Mouse (Mus musculus): ENCODE measurements at regions not wholly inside any gene's neighbourhood (a gene's known extent, or its start where the extent isn't known, plus 50 kb on each side); places are given as distances from the start of the nearest gene placed in this dataset.

- Histone ChIP-seq H3K9me3 (no peaks in the 10 kb centered on the region), H3K4me3 (no peak overlapping the region), H3K36me3 (no peaks in the 10 kb centered on the region), H3K4me1 (no peaks in the 10 kb centered on the region), H3K27ac (no peak overlapping the region), H3K27me3 (ENCODE audit: insufficient read depth, poor library complexity, severe bottlenecking) (no peaks in the 10 kb centered on the region)
- WGBS, result 79% methylated on average over 8 of the region's 8 CpGs
- DNase-seq (ENCODE audit: low spot score), result no peak
These were observed 127.3 kb upstream of the Ptbp2 start for GRCm38 (mm10) chr3:119911532-119911931.

DNA sequence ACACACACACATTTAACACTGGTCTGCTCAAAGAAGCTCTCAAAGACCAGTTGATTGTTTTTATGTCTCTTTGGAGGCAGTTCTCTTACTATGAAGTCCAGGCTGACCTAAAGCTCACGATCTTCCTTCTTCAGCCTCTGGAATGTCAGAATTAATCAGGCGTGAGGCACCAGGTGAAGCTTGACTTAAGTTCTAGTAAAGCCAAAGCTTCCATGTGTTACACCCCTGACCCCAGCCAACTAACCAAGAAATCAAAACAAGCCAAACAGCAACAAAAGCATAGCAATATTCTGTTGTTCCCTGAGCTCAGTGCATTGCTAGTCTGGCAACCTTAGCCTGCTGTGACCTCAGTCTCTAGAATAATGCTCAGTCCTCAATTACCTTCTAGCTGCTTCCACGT, 120.0 kb upstream of the Ptbp2 start:
- Histone ChIP-seq H3K9me3 (no peaks in the 10 kb centered on the region), H3K27me3 (ENCODE audit: insufficient read depth, poor library complexity, severe bottlenecking) (no peaks in the 10 kb centered on the region), H3K4me3 (no peak overlapping the region), H3K27ac (no peak overlapping the region), H3K36me3 (no peaks in the 10 kb centered on the region), H3K4me1 (no peaks in the 10 kb centered on the region)
- WGBS, result 74% methylated on average over 3 of the region's 3 CpGs
- DNase-seq (ENCODE audit: low spot score), result no peak

DNA sequence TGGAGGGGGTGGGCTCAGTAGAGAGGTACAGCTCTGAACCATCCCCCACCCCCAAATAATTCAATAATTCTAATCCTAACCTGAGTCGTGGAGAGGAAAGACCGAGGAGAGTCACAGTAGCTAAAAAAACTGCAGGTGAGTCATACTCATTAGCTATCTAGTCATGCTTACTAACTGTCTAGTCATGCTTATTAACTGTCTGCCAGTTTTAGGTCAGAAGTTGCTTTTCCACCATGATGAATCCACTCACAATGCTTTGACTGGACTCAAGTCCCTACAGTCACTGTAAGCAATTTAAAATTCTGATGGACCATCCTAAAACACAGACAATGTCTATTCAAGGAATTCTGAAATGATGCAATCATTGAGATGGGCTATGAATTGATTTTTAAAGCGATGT, 110.9 kb upstream of the Ptbp2 start:
- WGBS, result 84% methylated on average over 3 of the region's 3 CpGs
- Histone ChIP-seq H3K9me3 (no peaks in the 10 kb centered on the region), H3K36me3 (no peaks in the 10 kb centered on the region), H3K4me3 (no peak overlapping the region), H3K27me3 (ENCODE audit: insufficient read depth, poor library complexity, severe bottlenecking) (no peaks in the 10 kb centered on the region), H3K4me1 (peaks cover 17% of the 10 kb centered on the region; the same call in 1 of the 2 replicates), H3K27ac (no peak overlapping the region)
- DNase-seq (ENCODE audit: low spot score), result no peak

GRCm38 (mm10) chr3:119894035-119894434, 109.8 kb upstream of the Ptbp2 start:
- no peak for DNase-seq (ENCODE audit: low spot score)
- 53% methylated on average over 10 of the region's 10 CpGs for WGBS
- H3K27me3 ChIP-seq (ENCODE audit: insufficient read depth, poor library complexity, severe bottlenecking), result no peaks in the 10 kb centered on the region
- no peaks in the 10 kb centered on the region for H3K36me3 ChIP-seq
- peaks cover 17% of the 10 kb centered on the region; the same call in 1 of the 2 replicates for H3K4me1 ChIP-seq
- H3K4me3 ChIP-seq, result peak overlapping the region; percentile 51
- no peaks in the 10 kb centered on the region for H3K9me3 ChIP-seq
- H3K27ac ChIP-seq, result peak overlapping the region; percentile 67; the same call in 1 of the 2 replicates

DNA sequence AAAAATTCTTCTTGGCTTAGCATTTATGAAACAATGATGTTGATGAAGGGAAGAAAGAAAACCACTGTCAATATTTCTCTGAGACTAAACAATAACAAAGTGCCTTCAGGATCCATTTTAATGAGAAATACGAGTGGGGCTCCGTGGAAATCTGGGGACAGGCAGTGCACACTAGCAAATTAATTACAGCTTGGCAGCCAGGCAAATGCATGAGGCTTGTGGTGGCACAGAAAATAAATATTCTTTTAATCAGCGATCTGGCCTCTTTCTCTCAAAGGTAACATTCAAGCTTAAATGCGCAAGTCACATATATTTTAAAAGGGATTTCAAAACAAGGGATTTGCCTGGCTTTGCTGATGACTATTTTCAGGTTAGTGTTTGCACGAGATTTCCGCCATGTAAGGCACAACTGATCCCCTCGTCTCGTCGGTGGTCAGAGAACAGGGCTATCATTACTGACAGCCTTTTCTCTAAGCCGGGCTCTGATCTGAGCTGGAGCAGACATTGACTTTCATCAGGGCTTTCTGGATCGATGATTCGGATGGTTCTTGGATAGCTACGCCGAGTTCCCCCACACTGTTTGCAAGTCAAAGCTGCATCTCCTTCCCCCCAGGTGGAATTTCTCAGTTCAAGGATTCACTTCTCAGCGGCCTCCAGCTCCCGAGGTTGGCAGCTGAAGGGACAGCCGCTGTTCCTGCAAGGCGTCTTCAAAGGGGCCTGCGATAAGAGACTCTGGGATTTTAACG, 109.1 kb upstream of the Ptbp2 start:
- no peaks in the 10 kb centered on the region for H3K27me3 ChIP-seq (ENCODE audit: insufficient read depth, poor library complexity, severe bottlenecking)
- DNase-seq (ENCODE audit: low spot score), result no peak
- no peaks in the 10 kb centered on the region for H3K9me3 ChIP-seq
- peak overlapping the region; percentile 51 for H3K4me3 ChIP-seq
- no peaks in the 10 kb centered on the region for H3K36me3 ChIP-seq
- H3K4me1 ChIP-seq, result peaks cover 17% of the 10 kb centered on the region; the same call in 1 of the 2 replicates
- 11% methylated on average over 20 of the region's 20 CpGs for whole genome bisulfite sequencing
- H3K27ac ChIP-seq, result peak overlapping the region; percentile 67

- H3K27me3 ChIP-seq (ENCODE audit: insufficient read depth, poor library complexity, severe bottlenecking), result no peaks in the 10 kb centered on the region
These were observed 108.4 kb upstream of the Ptbp2 start for GRCm38 (mm10) chr3:119892533-119893164.

DNA sequence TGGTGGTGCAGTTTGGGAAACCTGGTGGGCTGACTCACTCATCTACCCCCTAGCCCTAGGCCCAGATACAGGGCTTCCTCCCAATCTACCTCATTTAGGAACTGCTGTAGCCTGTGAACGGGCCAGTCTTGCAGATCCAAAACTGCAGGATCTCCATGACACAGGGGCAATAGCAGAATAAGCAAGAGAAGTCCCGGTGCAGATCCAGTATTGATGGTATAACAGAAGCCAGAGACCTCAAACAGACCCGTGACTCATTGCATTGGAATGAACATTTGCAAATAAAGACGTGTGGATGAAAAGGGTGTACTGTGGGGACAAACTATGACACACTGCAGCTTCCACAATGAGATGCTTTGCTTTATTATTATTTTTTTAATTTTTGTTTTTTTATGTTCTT, 106.6 kb upstream of the Ptbp2 start:
- no peak for DNase-seq (ENCODE audit: low spot score)
- H3K9me3 ChIP-seq, result no peaks in the 10 kb centered on the region
- WGBS, result 55% methylated on average over 4 of the region's 4 CpGs
- no peaks in the 10 kb centered on the region for H3K36me3 ChIP-seq
- peaks cover 17% of the 10 kb centered on the region; the same call in 1 of the 2 replicates for H3K4me1 ChIP-seq
- no peak overlapping the region for H3K4me3 ChIP-seq
- H3K27ac ChIP-seq, result no peak overlapping the region
- H3K27me3 ChIP-seq (ENCODE audit: insufficient read depth, poor library complexity, severe bottlenecking), result no peaks in the 10 kb centered on the region

More at GRCm38 (mm10) chr3:119892533-119893164, 108.4 kb upstream of the Ptbp2 start:
- no peak overlapping the region for H3K4me3 ChIP-seq
- no peaks in the 10 kb centered on the region for H3K36me3 ChIP-seq
- H3K4me1 ChIP-seq, result peaks cover 17% of the 10 kb centered on the region; the same call in 1 of the 2 replicates
- no peak for DNase-seq (ENCODE audit: low spot score)
- WGBS, result 68% methylated on average over 9 of the region's 9 CpGs
- H3K9me3 ChIP-seq, result no peaks in the 10 kb centered on the region
- no peak overlapping the region for H3K27ac ChIP-seq

GRCm38 (mm10) chr3:119888487-119888886, 104.2 kb upstream of the Ptbp2 start:
- Histone ChIP-seq H3K9me3 (no peaks in the 10 kb centered on the region), H3K27me3 (ENCODE audit: insufficient read depth, poor library complexity, severe bottlenecking) (no peaks in the 10 kb centered on the region), H3K4me3 (no peak overlapping the region), H3K27ac (no peak overlapping the region), H3K36me3 (no peaks in the 10 kb centered on the region), H3K4me1 (peaks cover 10% of the 10 kb centered on the region; the same call in 1 of the 2 replicates)
- no peak for DNase-seq (ENCODE audit: low spot score)
- WGBS, result 84% methylated on average over 3 of the region's 3 CpGs

DNA sequence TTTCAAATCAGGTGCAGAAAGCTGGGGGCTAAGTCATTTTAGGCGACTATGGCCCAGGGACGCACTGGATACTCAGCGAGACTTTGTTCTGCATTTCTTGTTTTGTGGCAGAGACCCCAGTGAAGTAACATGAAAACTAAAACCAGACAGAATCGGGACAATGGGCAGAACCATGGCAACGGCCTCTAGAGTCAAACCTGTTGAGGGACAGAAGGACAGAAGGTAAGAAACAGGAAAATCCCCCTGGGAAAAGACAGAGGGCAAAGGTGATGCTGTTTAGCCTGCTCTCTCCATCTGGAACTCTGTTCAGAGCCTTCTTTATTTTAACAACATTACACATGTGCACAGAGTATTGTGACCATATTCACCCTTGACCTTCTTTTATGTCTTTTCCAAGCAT, 92.1 kb upstream of the Ptbp2 start:
- Histone ChIP-seq H3K27ac (no peak overlapping the region), H3K4me1 (no peaks in the 10 kb centered on the region), H3K27me3 (ENCODE audit: insufficient read depth, poor library complexity, severe bottlenecking) (no peaks in the 10 kb centered on the region), H3K36me3 (no peaks in the 10 kb centered on the region), H3K9me3 (no peaks in the 10 kb centered on the region), H3K4me3 (no peak overlapping the region)
- WGBS, result 83% methylated on average over 5 of the region's 5 CpGs
- DNase-seq (ENCODE audit: low spot score), result no peak

- Histone ChIP-seq H3K27ac (no peak overlapping the region), H3K4me1 (no peaks in the 10 kb centered on the region), H3K9me3 (no peaks in the 10 kb centered on the region), H3K36me3 (no peaks in the 10 kb centered on the region), H3K27me3 (ENCODE audit: insufficient read depth, poor library complexity, severe bottlenecking) (no peaks in the 10 kb centered on the region), H3K4me3 (no peak overlapping the region)
- 90% methylated on average over 1 of the region's 1 CpGs for WGBS
- DNase-seq (ENCODE audit: low spot score), result no peak
These were observed 90.8 kb upstream of the Ptbp2 start for GRCm38 (mm10) chr3:119875061-119875460.

DNA sequence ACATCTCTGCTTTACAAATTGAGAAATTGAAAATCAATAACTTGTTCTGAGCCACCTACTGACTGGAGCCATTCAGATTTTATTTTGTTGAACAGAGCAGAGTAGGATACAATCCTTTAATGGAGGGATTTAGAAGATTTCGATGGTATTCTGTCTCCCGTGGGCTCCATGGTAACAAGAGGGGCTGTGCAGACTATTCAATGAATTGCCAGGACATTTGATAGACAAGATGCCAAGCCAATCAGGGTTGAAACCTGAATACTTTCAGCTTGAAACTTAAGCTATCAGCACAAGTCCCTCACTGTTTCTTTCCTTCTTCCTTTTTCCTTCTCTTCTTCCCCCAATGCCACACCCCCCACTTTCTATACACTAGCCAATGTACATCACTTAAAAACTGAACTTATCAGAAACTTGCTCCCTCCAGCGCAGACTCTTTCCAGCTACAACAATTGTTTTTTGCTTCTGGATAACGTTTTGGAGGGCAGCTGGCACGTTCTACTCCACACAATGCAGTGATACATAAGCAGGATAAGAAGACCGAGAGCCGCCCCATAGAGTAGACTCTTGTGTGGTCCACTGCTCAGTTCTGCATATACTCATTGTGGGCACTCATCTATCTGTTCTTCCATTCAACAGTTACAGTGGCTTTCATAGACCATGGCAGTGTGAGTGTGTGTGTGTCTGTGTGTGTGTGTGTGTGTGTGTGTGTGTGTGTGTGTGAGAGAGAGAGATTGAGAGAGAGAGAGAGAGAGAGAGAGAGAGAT, 78.1 kb upstream of the Ptbp2 start:
- Histone ChIP-seq H3K4me3 (no peak overlapping the region), H3K36me3 (no peaks in the 10 kb centered on the region), H3K4me1 (peaks cover 7% of the 10 kb centered on the region), H3K27me3 (ENCODE audit: insufficient read depth, poor library complexity, severe bottlenecking) (no peaks in the 10 kb centered on the region), H3K9me3 (no peaks in the 10 kb centered on the region), H3K27ac (no peak overlapping the region)
- DNase-seq (ENCODE audit: low spot score), result no peak
- WGBS, result 70% methylated on average over 7 of the region's 7 CpGs
